Mouse (Mus musculus): ENCODE data around the gene Fam219b. TPM values are rescaled to one million over a fixed set of nuclear protein-coding genes. Genes with fewer than 3 reads are reported as not detected.
A peak's percentile ranks its signal among the peaks of the same experiment; 100 is the strongest.

The Fam219b gene
- polyA plus RNA-seq, 1 experiment from 2014 or later: 18.2 TPM

- H3K36me3 ChIP-seq (replicated peaks): peaks cover 62% of the 10 kb centered on the region
Measured at GRCm38 (mm10) chr9:57577144-57577849, 40.0 kb downstream of the Fam219b start.

GRCm38 (mm10) chr9:57584991-57585390 is 47.7 kb downstream of the Fam219b start:
- H3K9me3 ChIP-seq: no peaks in the 10 kb centered on the region
- peaks cover 10% of the 10 kb centered on the region for H3K4me1 ChIP-seq
- no peak overlapping the region for H3K9ac ChIP-seq
- peaks cover 69% of the 10 kb centered on the region for H3K36me3 ChIP-seq (replicated peaks)
- H3K27ac ChIP-seq: no peak overlapping the region
- no peak for ATAC-seq (ENCODE audit: low FRiP score)
- no peak overlapping the region for H3K4me2 ChIP-seq
- no peaks in the 10 kb centered on the region for H3K27me3 ChIP-seq
- H3K4me3 ChIP-seq (replicated peaks): no peak overlapping the region
- 86% methylated on average over 3 of the region's 3 CpGs for WGBS

More at GRCm38 (mm10) chr9:57577144-57577849, 40.0 kb downstream of the Fam219b start:
- Histone ChIP-seq H3K4me3 (replicated peaks) (no peak overlapping the region), H3K4me1 (no peaks in the 10 kb centered on the region), H3K9me3 (no peaks in the 10 kb centered on the region), H3K9ac (no peak overlapping the region), H3K27me3 (no peaks in the 10 kb centered on the region), H3K4me2 (no peak overlapping the region), H3K27ac (no peak overlapping the region)
- 89% methylated on average over 6 of the region's 6 CpGs for WGBS
- ATAC-seq (ENCODE audit: low FRiP score): no peak

- ATAC-seq (ENCODE audit: low FRiP score): peak; percentile 91
- peak within 1 kb of the TSS; percentile 77 for H3K4me2 ChIP-seq
- H3K36me3 ChIP-seq (replicated peaks): peaks cover 43% of the 10 kb centered on the region
- peak within 1 kb of the TSS; percentile 75 for H3K4me3 ChIP-seq (replicated peaks)
- peak within 1 kb of the TSS; percentile 76 for H3K27ac ChIP-seq
- H3K9ac ChIP-seq: peak within 1 kb of the TSS; percentile 78
- peaks cover 18% of the 10 kb centered on the region for H3K4me1 ChIP-seq
- under 1% methylated on average over 58 of the region's 58 CpGs for WGBS
- H3K27me3 ChIP-seq: no peaks in the 10 kb centered on the region
- no peaks in the 10 kb centered on the region for H3K9me3 ChIP-seq
Measured at GRCm38 (mm10) chr9:57589224-57590126, 52.1 kb downstream of the Fam219b start, which contains the start of gene Ulk3. Ulk3 (plus strand) TSS chr9:57589452.

GRCm38 (mm10) chr9:57590726-57591125 is 53.4 kb downstream of the Fam219b start:
- WGBS: 36% methylated on average over 5 of the region's 5 CpGs
- H3K4me3 ChIP-seq (replicated peaks): no peak overlapping the region

More at GRCm38 (mm10) chr9:57590726-57591125, 53.4 kb downstream of the Fam219b start:
- no peaks in the 10 kb centered on the region for H3K27me3 ChIP-seq
- ATAC-seq (ENCODE audit: low FRiP score): no peak
- H3K4me2 ChIP-seq: peak overlapping the region; percentile 77; the same call in 1 of the 2 replicates
- peaks cover 18% of the 10 kb centered on the region for H3K4me1 ChIP-seq
- H3K9me3 ChIP-seq: no peaks in the 10 kb centered on the region
- no peak overlapping the region for H3K27ac ChIP-seq
- no peak overlapping the region for H3K9ac ChIP-seq
- peaks cover 45% of the 10 kb centered on the region for H3K36me3 ChIP-seq (replicated peaks)

Other genes starting within 250 kb of the Fam219b start
- gene Ppcdc, start 97.4 kb upstream of the Fam219b start, polyA plus RNA-seq (2016; fragmentation: Nextera tagmentation; extraction: Ambion mirVana): 24.4 and 24.7 TPM in 2 replicates
- 41.5 and 41.9 TPM in 2 replicates for gene Scamp5, start 69.5 kb upstream of the Fam219b start, polyA plus RNA-seq (2016; fragmentation: Nextera tagmentation; extraction: Ambion mirVana)
- gene Rpp25, start 33.5 kb upstream of the Fam219b start, polyA plus RNA-seq (2016; fragmentation: Nextera tagmentation; extraction: Ambion mirVana): 5.5 and 5.7 TPM in 2 replicates
- gene Cox5a, start 16.3 kb upstream of the Fam219b start, polyA plus RNA-seq (2016; fragmentation: Nextera tagmentation; extraction: Ambion mirVana): 694 and 697 TPM in 2 replicates
- 62.3 and 62.5 TPM in 2 replicates for gene Mpi, start 15.2 kb downstream of the Fam219b start, polyA plus RNA-seq (2016; fragmentation: Nextera tagmentation; extraction: Ambion mirVana)
- 57.8 and 60.6 TPM in 2 replicates for gene Scamp2, start 23.4 kb downstream of the Fam219b start, polyA plus RNA-seq (2016; fragmentation: Nextera tagmentation; extraction: Ambion mirVana)
- gene Ulk3, start 51.9 kb downstream of the Fam219b start, polyA plus RNA-seq (2016; fragmentation: Nextera tagmentation; extraction: Ambion mirVana): 19.9 and 24.1 TPM in 2 replicates
- 0.65 TPM in 1 of 2 replicates, not detected in the other for gene Cplx3, start 68.8 kb downstream of the Fam219b start, polyA plus RNA-seq (2016; fragmentation: Nextera tagmentation; extraction: Ambion mirVana)
- not detected in 2 replicates for gene Lman1l, start 83.2 kb downstream of the Fam219b start, polyA plus RNA-seq (2016; fragmentation: Nextera tagmentation; extraction: Ambion mirVana)
- 28.6 and 29.8 TPM in 2 replicates for gene Csk, start 116.1 kb downstream of the Fam219b start, polyA plus RNA-seq (2016; fragmentation: Nextera tagmentation; extraction: Ambion mirVana)
- not detected in 2 replicates for gene Cyp1a2, start 146.2 kb downstream of the Fam219b start, polyA plus RNA-seq (2016; fragmentation: Nextera tagmentation; extraction: Ambion mirVana)
- not detected in 2 replicates for gene Cyp1a1, start 150.4 kb downstream of the Fam219b start, polyA plus RNA-seq (2016; fragmentation: Nextera tagmentation; extraction: Ambion mirVana)
- 39.4 and 40.2 TPM in 2 replicates for gene Edc3, start 171.0 kb downstream of the Fam219b start, polyA plus RNA-seq (2016; fragmentation: Nextera tagmentation; extraction: Ambion mirVana)
- gene Clk3, start 228.3 kb downstream of the Fam219b start, polyA plus RNA-seq (2016; fragmentation: Nextera tagmentation; extraction: Ambion mirVana): 90.2 and 96.7 TPM in 2 replicates

Data from forebrain, embryonic 12.5 days (tissue).